Mouse (Mus musculus) heart, embryonic 13.5 days (tissue): ENCODE measurements around the gene Impdh1. TPM values are rescaled to one million over a fixed set of nuclear protein-coding genes. Genes with fewer than 3 reads are reported as not detected.

Source experiments
- ATAC-seq: fragments of 200-750 bp; cut with Nextera tagmentation; 2 replicates; pipeline ENCODE4 v1.8.0; 2017; ENCODE audit warnings: moderate TSS enrichment; ENCODE audit not compliant: insufficient number of reproducible peaks, low FRiP score, low TSS enrichment; ENCODE audit errors: extremely low read depth
- H3K27ac ChIP-seq: fragments of 300-500 bp; sonication (generic); replicated peaks from 2 replicates; pipeline ENCODE4 v1.5.1; 2015; ENCODE audit warnings: moderate library complexity, mild to moderate bottlenecking, inconsistent platforms
- H3K27me3 ChIP-seq: fragments of 300-500 bp; sonication (generic); replicated peaks from 2 replicates; pipeline ENCODE4 v1.6.1; 2015; ENCODE audit warnings: mild to moderate bottlenecking, inconsistent platforms
- H3K36me3 ChIP-seq: fragments of 300-500 bp; sonication (generic); 2 replicates; pipeline ENCODE4 v1.6.1; 2015; ENCODE audit warnings: mild to moderate bottlenecking, inconsistent platforms
- H3K4me1 ChIP-seq: fragments of 300-500 bp; sonication (generic); 2 replicates; pipeline ENCODE4 v1.6.1; 2015; ENCODE audit warnings: inconsistent platforms
- H3K4me2 ChIP-seq: fragments of 300-500 bp; sonication (generic); 2 replicates; pipeline ENCODE4 v1.6.1; 2015; ENCODE audit warnings: inconsistent platforms, mild to moderate bottlenecking, moderate library complexity
- H3K4me3 ChIP-seq: fragments of 300-500 bp; sonication (generic); 2 replicates; pipeline ENCODE4 v1.5.1; 2015; ENCODE audit warnings: moderate library complexity, mild to moderate bottlenecking, inconsistent platforms
- H3K9ac ChIP-seq: fragments of 300-500 bp; sonication (generic); 2 replicates; pipeline ENCODE4 v1.6.1; 2015; ENCODE audit warnings: inconsistent platforms, mild to moderate bottlenecking, moderate library complexity
- H3K9me3 ChIP-seq: fragments of 300-500 bp; sonication (generic); 2 replicates; pipeline ENCODE4 v1.6.1; 2016; ENCODE audit warnings: inconsistent platforms
- whole genome bisulfite sequencing: fragments of 180-500 bp; shearing (Covaris S2); methylation state at CpG from one replicate; pipeline ENCODE4 v1.1.7; 2015; ENCODE audit warnings: mixed read lengths; 5-methylcytosine and 5-hydroxymethylcytosine counted together
- polyA plus RNA-seq: library from polyadenylated mRNA; unstranded; fragments of >200 nt; fragmentation: Nextera tagmentation; extraction: Ambion mirVana; gene quantifications from 2 replicates; pipeline ENCODE4 v1.2.1, GENCODE M21; 2015

Impdh1 gene
- 34.7 and 36.6 TPM in 2 replicates for polyA plus RNA-seq

GRCm38 (mm10) chr6:29215881-29216501 is at the start of gene Impdh1:
Gene Impdh1 (minus strand): TSS chr6:29216364.
- H3K9ac ChIP-seq: peak within 1 kb of the TSS; percentile 82
- peak; percentile 68; the same call in 1 of the 2 replicates for ATAC-seq
- H3K36me3 ChIP-seq: no peaks in the 10 kb centered on the region
- H3K4me1 ChIP-seq: peaks cover 36% of the 10 kb centered on the region
- H3K4me3 ChIP-seq: peak within 1 kb of the TSS; percentile 80
- H3K27ac ChIP-seq: 0 out of 2 replicates have a peak within 1 kb of the TSS, but pooled peaks have one; percentile 15
- peak within 1 kb of the TSS; percentile 99 for H3K4me2 ChIP-seq
- 0% methylated on average over 54 of the region's 56 CpGs for WGBS
- no peaks in the 10 kb centered on the region for H3K9me3 ChIP-seq
- H3K27me3 ChIP-seq: peaks cover 29% of the 10 kb centered on the region

- no peaks in the 10 kb centered on the region for H3K9me3 ChIP-seq
- H3K36me3 ChIP-seq: no peaks in the 10 kb centered on the region
- no peak overlapping the region for H3K4me2 ChIP-seq
- H3K4me1 ChIP-seq: no peaks in the 10 kb centered on the region
- H3K9ac ChIP-seq: no peak overlapping the region
- ATAC-seq: no peak
- 76% methylated on average over 3 of the region's 3 CpGs for WGBS
- no peak overlapping the region for H3K4me3 ChIP-seq
- no peak overlapping the region for H3K27ac ChIP-seq
- peaks cover 8% of the 10 kb centered on the region; the same call in 1 of the 2 replicates for H3K27me3 ChIP-seq
Measured at GRCm38 (mm10) chr6:29264456-29264781, 48.3 kb upstream of the Impdh1 start.

GRCm38 (mm10) chr6:29263650-29264455 is 47.7 kb upstream of the Impdh1 start:
- H3K9ac ChIP-seq: no peak overlapping the region
- H3K27ac ChIP-seq: no peak overlapping the region
- no peak overlapping the region for H3K4me2 ChIP-seq
- H3K9me3 ChIP-seq: no peaks in the 10 kb centered on the region
- no peak for ATAC-seq
- H3K4me3 ChIP-seq: no peak overlapping the region
- WGBS: 59% methylated on average over 6 of the region's 6 CpGs
- H3K4me1 ChIP-seq: no peaks in the 10 kb centered on the region
- no peaks in the 10 kb centered on the region for H3K36me3 ChIP-seq
- peaks cover 8% of the 10 kb centered on the region; the same call in 1 of the 2 replicates for H3K27me3 ChIP-seq

GRCm38 (mm10) chr6:29261831-29262230 is 45.7 kb upstream of the Impdh1 start:
- no peaks in the 10 kb centered on the region for H3K36me3 ChIP-seq
- H3K4me3 ChIP-seq: no peak overlapping the region
- ATAC-seq: no peak
- H3K27me3 ChIP-seq: peaks cover 15% of the 10 kb centered on the region; the same call in 1 of the 2 replicates
- H3K9ac ChIP-seq: no peak overlapping the region
- no peak overlapping the region for H3K4me2 ChIP-seq
- no peak overlapping the region for H3K27ac ChIP-seq
- 64% methylated on average over 5 of the region's 5 CpGs for WGBS
- H3K9me3 ChIP-seq: no peaks in the 10 kb centered on the region
- no peaks in the 10 kb centered on the region for H3K4me1 ChIP-seq

- Histone ChIP-seq H3K9ac (no peak overlapping the region), H3K4me3 (no peak overlapping the region), H3K27me3 (peaks cover 15% of the 10 kb centered on the region; the same call in 1 of the 2 replicates), H3K4me1 (no peaks in the 10 kb centered on the region), H3K27ac (no peak overlapping the region), H3K4me2 (no peak overlapping the region), H3K36me3 (no peaks in the 10 kb centered on the region), H3K9me3 (no peaks in the 10 kb centered on the region)
- 68% methylated on average over 1 of the region's 1 CpGs for WGBS
- no peak for ATAC-seq
Measured at GRCm38 (mm10) chr6:29259418-29259817, 43.3 kb upstream of the Impdh1 start.

- H3K4me1 ChIP-seq: 0 out of 2 replicates have a peak, but pooled peaks cover 4% of the 10 kb centered on the region
- WGBS: 60% methylated on average over 4 of the region's 4 CpGs
- no peak overlapping the region for H3K4me2 ChIP-seq
- H3K9me3 ChIP-seq: no peaks in the 10 kb centered on the region
- ATAC-seq: no peak
- H3K36me3 ChIP-seq: no peaks in the 10 kb centered on the region
- no peak overlapping the region for H3K9ac ChIP-seq
- no peak overlapping the region for H3K27ac ChIP-seq
- H3K4me3 ChIP-seq: no peak overlapping the region
- H3K27me3 ChIP-seq: no peaks in the 10 kb centered on the region; the same call in 1 of the 2 replicates
Measured at GRCm38 (mm10) chr6:29247072-29247471, 30.9 kb upstream of the Impdh1 start.

- WGBS: 64% methylated on average over 5 of the region's 5 CpGs
- Histone ChIP-seq H3K4me1 (0 out of 2 replicates have a peak, but pooled peaks cover 4% of the 10 kb centered on the region), H3K36me3 (no peaks in the 10 kb centered on the region), H3K9ac (no peak overlapping the region), H3K4me3 (no peak overlapping the region), H3K4me2 (no peak overlapping the region), H3K9me3 (no peaks in the 10 kb centered on the region), H3K27me3 (no peaks in the 10 kb centered on the region; the same call in 1 of the 2 replicates), H3K27ac (no peak overlapping the region)
- no peak for ATAC-seq
Measured at GRCm38 (mm10) chr6:29246585-29246984, 30.4 kb upstream of the Impdh1 start.

GRCm38 (mm10) chr6:29246183-29246582 is 30.0 kb upstream of the Impdh1 start:
- Histone ChIP-seq H3K4me1 (0 out of 2 replicates have a peak, but pooled peaks cover 4% of the 10 kb centered on the region), H3K9me3 (no peaks in the 10 kb centered on the region), H3K27ac (no peak overlapping the region), H3K27me3 (no peaks in the 10 kb centered on the region; the same call in 1 of the 2 replicates), H3K4me3 (no peak overlapping the region), H3K4me2 (0 out of 2 replicates have a peak overlapping the region, but pooled peaks have one; percentile 2), H3K36me3 (no peaks in the 10 kb centered on the region), H3K9ac (no peak overlapping the region)
- 61% methylated on average over 3 of the region's 3 CpGs for WGBS
- ATAC-seq: no peak

GRCm38 (mm10) chr6:29245272-29246120 is 29.3 kb upstream of the Impdh1 start:
- 37% methylated on average over 14 of the region's 14 CpGs for WGBS
- Histone ChIP-seq H3K27me3 (no peaks in the 10 kb centered on the region; the same call in 1 of the 2 replicates), H3K9me3 (no peaks in the 10 kb centered on the region), H3K27ac (no peak overlapping the region), H3K4me1 (0 out of 2 replicates have a peak, but pooled peaks cover 4% of the 10 kb centered on the region), H3K4me2 (0 out of 2 replicates have a peak overlapping the region, but pooled peaks have one; percentile 2), H3K4me3 (no peak overlapping the region), H3K9ac (no peak overlapping the region), H3K36me3 (no peaks in the 10 kb centered on the region)
- no peak for ATAC-seq

GRCm38 (mm10) chr6:29242265-29242664 is 26.1 kb upstream of the Impdh1 start:
- no peak for ATAC-seq
- no peaks in the 10 kb centered on the region for H3K9me3 ChIP-seq
- H3K9ac ChIP-seq: no peak overlapping the region
- no peaks in the 10 kb centered on the region for H3K36me3 ChIP-seq
- H3K4me3 ChIP-seq: no peak overlapping the region
- no peaks in the 10 kb centered on the region; the same call in 1 of the 2 replicates for H3K27me3 ChIP-seq
- no peaks in the 10 kb centered on the region for H3K4me1 ChIP-seq
- WGBS: 51% methylated on average over 1 of the region's 1 CpGs
- no peak overlapping the region for H3K4me2 ChIP-seq
- no peak overlapping the region for H3K27ac ChIP-seq

GRCm38 (mm10) chr6:29241697-29242096 is 25.5 kb upstream of the Impdh1 start:
- Histone ChIP-seq H3K27ac (no peak overlapping the region), H3K27me3 (no peaks in the 10 kb centered on the region), H3K4me1 (no peaks in the 10 kb centered on the region), H3K4me3 (no peak overlapping the region), H3K9me3 (no peaks in the 10 kb centered on the region), H3K4me2 (no peak overlapping the region), H3K9ac (no peak overlapping the region), H3K36me3 (no peaks in the 10 kb centered on the region)
- ATAC-seq: no peak
- WGBS: 56% methylated on average over 2 of the region's 2 CpGs
